Mouse (Mus musculus): ENCODE data around the gene Nbas. TPM values are rescaled to one million over a fixed set of nuclear protein-coding genes. Genes with fewer than 3 reads are reported as not detected.

Nbas gene
- polyA plus RNA-seq, 1 experiment: 10.5 TPM

- H3K79me2 ChIP-seq (ENCODE audit: control insufficient read depth, insufficient read depth): no peaks in the 10 kb centered on the region
- no peak overlapping the region for H3K4me3 ChIP-seq (ENCODE audit: insufficient read depth, poor library complexity, severe bottlenecking)
- H3ac ChIP-seq (ENCODE audit: control insufficient read depth, insufficient read length, low read depth): no peak overlapping the region
- H3K79me3 ChIP-seq (ENCODE audit: low read depth): no peaks in the 10 kb centered on the region
- no peaks in the 10 kb centered on the region for H3K36me3 ChIP-seq (ENCODE audit: control insufficient read depth, insufficient read depth)
- TF ChIP-seq FOSL1 (IDR thresholded peaks at IDR 0.05; ENCODE audit: insufficient read depth, low read length, poor library complexity, severe bottlenecking): no peak
- TF ChIP-seq MYOD1 (IDR thresholded peaks at IDR 0.05; ENCODE audit: control insufficient read depth, insufficient read length, low read depth): no peak
- no peak for TF ChIP-seq USF1 (IDR thresholded peaks at IDR 0.05; ENCODE audit: low read depth)
- no peak for TF ChIP-seq CEBPB (IDR thresholded peaks at IDR 0.05; ENCODE audit: low read depth)
- TF ChIP-seq MYOG (IDR thresholded peaks at IDR 0.05; ENCODE audit: control insufficient read depth, extremely low read depth, insufficient read length): no peak
- no peak for TF ChIP-seq CTCF (IDR thresholded peaks at IDR 0.05; ENCODE audit: control insufficient read depth, insufficient read depth, insufficient read length)
- no peak for TF ChIP-seq MAX (IDR thresholded peaks at IDR 0.05)
- H3K27me3 ChIP-seq (ENCODE audit: control insufficient read depth, insufficient read depth, insufficient read length): no peaks in the 10 kb centered on the region
These were observed 230.4 kb downstream of the Nbas start for GRCm38 (mm10) chr12:13499237-13499889.

GRCm38 (mm10) chr12:13500191-13500590 is 231.3 kb downstream of the Nbas start:
- TF ChIP-seq MYOD1 (IDR thresholded peaks at IDR 0.05; ENCODE audit: control insufficient read depth, insufficient read length, low read depth): no peak
- TF ChIP-seq USF1 (IDR thresholded peaks at IDR 0.05; ENCODE audit: low read depth): no peak
- TF ChIP-seq MYOG (IDR thresholded peaks at IDR 0.05; ENCODE audit: control insufficient read depth, extremely low read depth, insufficient read length): no peak
- no peak for TF ChIP-seq FOSL1 (IDR thresholded peaks at IDR 0.05; ENCODE audit: insufficient read depth, low read length, poor library complexity, severe bottlenecking)
- TF ChIP-seq CEBPB (IDR thresholded peaks at IDR 0.05; ENCODE audit: low read depth): no peak
- no peaks in the 10 kb centered on the region for H3K79me2 ChIP-seq (ENCODE audit: control insufficient read depth, insufficient read depth)
- H3K27me3 ChIP-seq (ENCODE audit: control insufficient read depth, insufficient read depth, insufficient read length): no peaks in the 10 kb centered on the region
- H3K79me3 ChIP-seq (ENCODE audit: low read depth): no peaks in the 10 kb centered on the region
- no peak overlapping the region for H3K4me3 ChIP-seq (ENCODE audit: insufficient read depth, poor library complexity, severe bottlenecking)
- no peaks in the 10 kb centered on the region for H3K36me3 ChIP-seq (ENCODE audit: control insufficient read depth, insufficient read depth)
- H3ac ChIP-seq (ENCODE audit: control insufficient read depth, insufficient read length, low read depth): no peak overlapping the region

- Histone ChIP-seq H3K79me3 (ENCODE audit: low read depth) (no peaks in the 10 kb centered on the region), H3K4me3 (ENCODE audit: insufficient read depth, poor library complexity, severe bottlenecking) (no peak overlapping the region)
These were observed 236.0 kb downstream of the Nbas start for GRCm38 (mm10) chr12:13504771-13505444.

GRCm38 (mm10) chr12:13518082-13518481 is 249.1 kb downstream of the Nbas start:
- TF ChIP-seq MAX (IDR thresholded peaks at IDR 0.05) (no peak), CTCF (IDR thresholded peaks at IDR 0.05; ENCODE audit: control insufficient read depth, insufficient read depth, insufficient read length) (no peak), MYOD1 (IDR thresholded peaks at IDR 0.05; ENCODE audit: control insufficient read depth, insufficient read length, low read depth) (no peak), CEBPB (IDR thresholded peaks at IDR 0.05; ENCODE audit: low read depth) (no peak), FOSL1 (IDR thresholded peaks at IDR 0.05; ENCODE audit: insufficient read depth, low read length, poor library complexity, severe bottlenecking) (no peak), MYOG (IDR thresholded peaks at IDR 0.05; ENCODE audit: control insufficient read depth, extremely low read depth, insufficient read length) (no peak), USF1 (IDR thresholded peaks at IDR 0.05; ENCODE audit: low read depth) (no peak)
- Histone ChIP-seq H3K27me3 (ENCODE audit: control insufficient read depth, insufficient read depth, insufficient read length) (no peaks in the 10 kb centered on the region), H3ac (ENCODE audit: control insufficient read depth, insufficient read length, low read depth) (no peak overlapping the region), H3K79me3 (ENCODE audit: low read depth) (no peaks in the 10 kb centered on the region), H3K4me3 (ENCODE audit: insufficient read depth, poor library complexity, severe bottlenecking) (no peak overlapping the region), H3K79me2 (ENCODE audit: control insufficient read depth, insufficient read depth) (no peaks in the 10 kb centered on the region), H3K36me3 (ENCODE audit: control insufficient read depth, insufficient read depth) (peaks cover 9% of the 10 kb centered on the region)

More at GRCm38 (mm10) chr12:13504771-13505444, 236.0 kb downstream of the Nbas start:
- no peak overlapping the region for H3ac ChIP-seq (ENCODE audit: control insufficient read depth, insufficient read length, low read depth)
- no peaks in the 10 kb centered on the region for H3K79me2 ChIP-seq (ENCODE audit: control insufficient read depth, insufficient read depth)
- H3K36me3 ChIP-seq (ENCODE audit: control insufficient read depth, insufficient read depth): no peaks in the 10 kb centered on the region
- H3K27me3 ChIP-seq (ENCODE audit: control insufficient read depth, insufficient read depth, insufficient read length): no peaks in the 10 kb centered on the region
- TF ChIP-seq USF1 (IDR thresholded peaks at IDR 0.05; ENCODE audit: low read depth) (no peak), CTCF (IDR thresholded peaks at IDR 0.05; ENCODE audit: control insufficient read depth, insufficient read depth, insufficient read length) (no peak), MYOD1 (IDR thresholded peaks at IDR 0.05; ENCODE audit: control insufficient read depth, insufficient read length, low read depth) (no peak), MAX (IDR thresholded peaks at IDR 0.05) (no peak), MYOG (IDR thresholded peaks at IDR 0.05; ENCODE audit: control insufficient read depth, extremely low read depth, insufficient read length) (no peak), CEBPB (IDR thresholded peaks at IDR 0.05; ENCODE audit: low read depth) (no peak), FOSL1 (IDR thresholded peaks at IDR 0.05; ENCODE audit: insufficient read depth, low read length, poor library complexity, severe bottlenecking) (no peak)

- no peak overlapping the region for H3ac ChIP-seq (ENCODE audit: control insufficient read depth, insufficient read length, low read depth)
- H3K4me3 ChIP-seq (ENCODE audit: insufficient read depth, poor library complexity, severe bottlenecking): no peak overlapping the region
- TF ChIP-seq MYOD1 (IDR thresholded peaks at IDR 0.05; ENCODE audit: control insufficient read depth, insufficient read length, low read depth) (no peak), FOSL1 (IDR thresholded peaks at IDR 0.05; ENCODE audit: insufficient read depth, low read length, poor library complexity, severe bottlenecking) (no peak)
- H3K79me2 ChIP-seq (ENCODE audit: control insufficient read depth, insufficient read depth): no peaks in the 10 kb centered on the region
- peaks cover 9% of the 10 kb centered on the region for H3K36me3 ChIP-seq (ENCODE audit: control insufficient read depth, insufficient read depth)
- H3K79me3 ChIP-seq (ENCODE audit: low read depth): no peaks in the 10 kb centered on the region
- no peaks in the 10 kb centered on the region for H3K27me3 ChIP-seq (ENCODE audit: control insufficient read depth, insufficient read depth, insufficient read length)
These were observed 250.5 kb downstream of the Nbas start for GRCm38 (mm10) chr12:13519413-13519812.

All from C2C12 (cell line).